Mouse (Mus musculus) layer of hippocampus, adult 18-20 months (tissue): ENCODE measurements at regions not wholly inside any gene's neighbourhood (a gene's known extent, or its start where the extent isn't known, plus 50 kb on each side); places are given as distances from the start of the nearest gene placed in this dataset.
A peak's percentile ranks its signal among the peaks of the same experiment; 100 is the strongest.
"Not testable (repeated sequence)": the region's sequence is repeated elsewhere in the genome, so short reads cannot be mapped to it uniquely, and the experiment has no call there.

Source experiments
- DNase-seq, 2 experiments: peaks; one replicate each; pipeline ENCODE4 v3.0.0; 2022; ENCODE audit warnings: low spot score in 2 of 2

DNA sequence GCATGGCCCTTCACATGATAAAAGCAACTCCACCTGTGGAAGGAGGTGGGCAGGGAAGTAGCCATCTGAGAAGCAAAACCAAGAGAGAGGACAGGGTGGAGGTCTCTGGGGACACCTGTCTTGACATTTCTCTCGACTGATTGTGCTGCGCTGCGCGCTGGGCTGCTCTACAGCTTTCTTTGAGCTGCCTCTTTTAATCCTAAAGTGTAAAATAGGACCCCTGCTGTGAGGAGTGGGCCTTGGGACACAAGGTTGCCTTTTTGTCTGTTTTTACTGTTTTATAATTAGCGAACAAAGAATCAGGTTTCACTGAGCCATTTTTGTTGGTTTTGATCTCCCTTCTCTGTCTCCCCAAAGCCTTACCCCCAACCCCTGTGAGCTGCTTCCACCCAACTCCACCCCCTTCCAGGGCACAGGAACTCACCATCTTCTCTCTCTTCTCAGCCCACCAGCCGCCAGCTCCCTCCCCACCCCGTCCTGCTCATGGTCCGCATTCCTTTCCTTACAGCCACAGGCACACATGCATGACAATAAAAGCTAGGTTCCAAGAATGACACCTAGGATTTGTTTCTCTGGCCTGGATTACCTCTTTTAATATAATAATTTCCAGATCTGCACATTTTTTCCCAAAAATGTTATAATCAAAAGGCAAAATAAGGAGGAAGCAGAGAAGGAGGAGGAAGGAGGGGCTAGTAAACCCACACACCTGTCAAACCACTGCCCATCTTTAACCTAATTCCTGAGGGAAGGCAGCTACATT is 57.3 kb downstream of the Cbln4 start:
- no peak for DNase-seq

DNA sequence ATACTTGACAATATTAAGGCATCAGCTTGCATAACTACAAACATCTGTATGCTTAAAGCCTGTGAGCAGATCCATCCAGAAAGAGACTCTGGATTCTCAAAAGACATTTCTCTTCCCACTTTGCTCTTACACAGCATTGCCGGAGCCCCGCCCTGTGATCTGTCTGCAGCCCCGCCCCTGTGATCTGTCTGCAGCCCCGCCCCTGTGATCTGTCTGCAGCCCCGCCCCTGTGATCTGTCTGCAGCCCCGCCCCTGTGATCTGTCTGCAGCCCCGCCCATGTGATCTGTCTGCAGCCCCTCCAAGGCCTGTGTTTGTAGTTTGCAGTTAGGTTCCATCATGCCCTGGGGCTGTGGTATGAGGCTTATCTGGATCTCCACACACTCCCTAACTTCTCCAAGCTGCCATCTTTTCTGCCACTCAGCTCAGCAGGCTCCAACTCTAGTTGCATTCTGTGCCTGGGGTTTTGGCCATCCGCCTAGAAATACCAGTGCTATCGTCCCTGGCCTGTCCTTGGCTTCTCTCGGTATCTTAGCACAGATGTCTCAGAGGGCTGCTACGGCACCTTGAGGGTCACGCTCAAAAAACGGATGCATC is 73.9 kb downstream of the Cbln4 start:
- no peak for DNase-seq

DNA sequence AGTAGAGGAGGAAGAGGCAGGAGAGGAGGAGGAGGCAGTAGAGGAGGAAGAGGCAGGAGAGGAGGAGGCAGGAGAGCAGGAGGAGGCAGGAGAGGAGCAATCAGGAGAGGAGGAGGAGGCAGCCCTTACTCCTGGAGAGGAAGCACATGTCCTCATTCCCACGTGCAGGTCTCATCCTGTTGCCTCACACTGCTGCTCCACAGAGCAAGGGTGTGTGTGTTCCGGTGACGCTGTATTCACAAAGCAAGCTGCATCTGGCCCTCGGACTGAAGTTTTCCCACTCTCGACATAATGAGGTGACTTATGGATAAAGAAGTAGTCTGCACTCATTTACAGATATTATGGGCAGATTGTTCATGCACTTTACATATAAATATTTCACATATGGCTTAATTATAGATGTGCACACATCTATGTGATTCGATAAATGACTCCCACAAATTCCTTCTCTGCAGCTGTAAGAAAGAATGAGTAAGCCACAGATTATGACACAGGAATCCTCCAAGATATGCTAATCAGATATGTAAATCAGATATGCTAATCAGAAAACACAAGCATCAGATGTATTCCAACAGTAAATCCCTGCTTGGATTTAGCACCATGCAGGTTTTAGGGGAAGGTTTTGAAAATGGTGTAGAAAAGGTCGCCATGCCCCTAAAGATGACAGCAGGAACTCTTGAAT is 96.6 kb downstream of the Cbln4 start:
- peak in 1 of 2 experiments; percentile 35 for DNase-seq

GRCm38 (mm10) chr2:171942671-171943070 is 100.6 kb downstream of the Cbln4 start:
- peak; percentile 18 to 49 for DNase-seq

- DNase-seq: no peak
Observed at GRCm38 (mm10) chr2:171935646-171936325, 107.5 kb downstream of the Cbln4 start.

GRCm38 (mm10) chr2:171920960-171921359 is 122.3 kb downstream of the Cbln4 start:
- peak in 1 of 2 experiments; percentile 3 for DNase-seq

DNA sequence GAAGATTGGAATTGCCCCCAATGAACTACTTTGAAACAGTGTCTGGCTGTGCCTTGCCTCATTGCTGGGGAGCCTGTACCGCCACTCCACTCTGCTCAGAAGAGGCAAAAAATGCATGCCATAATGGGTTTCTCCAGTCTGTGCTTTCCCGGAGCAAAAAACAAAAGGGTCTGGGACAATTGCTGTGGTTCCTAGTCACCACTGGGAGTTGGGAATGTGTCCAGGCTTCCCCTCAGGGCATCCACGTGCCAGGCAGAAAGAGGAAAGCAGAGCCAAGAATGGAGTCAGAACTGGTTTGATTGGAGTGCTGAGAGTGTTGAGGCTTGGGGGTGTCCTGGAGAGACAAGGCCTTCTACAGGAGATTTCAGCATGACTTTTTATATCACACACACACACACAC is 156.0 kb downstream of the Cbln4 start:
- DNase-seq: no peak

DNA sequence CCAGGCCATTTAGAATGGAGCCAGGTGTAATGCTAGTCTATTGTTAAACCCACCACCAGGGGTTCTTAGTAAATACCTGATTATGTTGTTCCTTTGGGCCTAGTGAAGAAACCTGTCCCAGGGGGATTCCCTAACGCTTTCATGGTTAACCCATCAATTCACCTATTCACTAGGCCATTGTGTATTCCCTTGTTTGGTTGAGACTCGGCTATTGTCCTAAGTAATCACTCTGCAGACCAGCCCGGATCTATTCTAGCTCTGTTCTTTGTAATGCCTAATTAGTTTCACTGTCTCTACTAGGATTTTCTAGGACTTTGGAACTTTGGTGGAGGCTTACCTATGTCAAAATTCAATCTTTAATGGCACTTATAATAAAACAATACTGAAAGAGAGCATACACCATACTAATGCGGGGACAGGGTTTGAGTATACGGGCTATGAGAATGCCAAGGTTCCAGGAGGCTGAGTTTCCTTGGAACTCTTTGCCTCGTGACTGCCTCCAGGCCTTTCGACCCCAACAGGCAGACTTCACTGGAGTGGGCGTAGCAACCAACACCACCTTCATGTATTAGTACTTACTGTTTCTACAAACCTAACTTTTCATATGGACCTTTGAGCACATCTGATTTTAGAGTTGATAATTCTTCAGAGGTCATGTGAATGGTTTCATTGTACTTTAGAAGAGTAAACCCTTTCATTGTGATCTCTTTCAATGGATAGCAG is 163.9 kb downstream of the Cbln4 start:
- not testable (repeated sequence) for DNase-seq

GRCm38 (mm10) chr2:171867550-171867949 is 175.7 kb downstream of the Cbln4 start:
- no peak for DNase-seq

DNA sequence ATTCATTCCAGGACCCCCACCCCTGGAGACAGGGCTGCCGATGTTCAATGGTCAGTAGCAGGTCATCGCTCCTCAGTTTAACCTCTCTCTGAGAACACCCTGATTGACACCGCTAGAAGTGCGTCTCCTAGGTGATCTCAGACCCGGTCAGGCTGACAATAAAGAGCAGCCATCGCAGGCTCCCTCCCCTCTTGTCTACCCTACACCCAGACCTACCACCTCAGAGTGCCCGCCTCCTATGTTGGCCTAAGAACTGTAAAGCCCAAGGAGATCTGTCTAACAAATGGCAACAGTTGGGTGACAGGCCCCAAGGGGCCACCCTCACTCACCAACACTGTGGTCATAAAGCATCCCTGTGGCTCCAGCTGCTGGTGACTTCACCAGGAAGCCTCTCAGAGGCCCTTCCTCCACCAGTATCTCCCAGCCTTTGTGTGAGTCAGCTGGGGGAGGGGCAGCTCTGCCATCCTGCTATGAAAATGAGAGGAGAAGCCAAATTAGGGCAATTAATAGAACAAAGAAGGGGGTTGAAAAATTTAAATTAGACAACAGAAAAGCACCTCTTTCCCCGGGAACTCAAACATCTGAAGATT is 178.8 kb downstream of the Cbln4 start:
- no peak for DNase-seq

- DNase-seq: no peak
Observed at GRCm38 (mm10) chr2:171862626-171863025, 180.6 kb downstream of the Cbln4 start.

- DNase-seq: no peak
Observed at GRCm38 (mm10) chr2:171858894-171859293, 184.4 kb downstream of the Cbln4 start.

GRCm38 (mm10) chr2:171856491-171856890 is 186.8 kb downstream of the Cbln4 start:
- DNase-seq: no peak

DNA sequence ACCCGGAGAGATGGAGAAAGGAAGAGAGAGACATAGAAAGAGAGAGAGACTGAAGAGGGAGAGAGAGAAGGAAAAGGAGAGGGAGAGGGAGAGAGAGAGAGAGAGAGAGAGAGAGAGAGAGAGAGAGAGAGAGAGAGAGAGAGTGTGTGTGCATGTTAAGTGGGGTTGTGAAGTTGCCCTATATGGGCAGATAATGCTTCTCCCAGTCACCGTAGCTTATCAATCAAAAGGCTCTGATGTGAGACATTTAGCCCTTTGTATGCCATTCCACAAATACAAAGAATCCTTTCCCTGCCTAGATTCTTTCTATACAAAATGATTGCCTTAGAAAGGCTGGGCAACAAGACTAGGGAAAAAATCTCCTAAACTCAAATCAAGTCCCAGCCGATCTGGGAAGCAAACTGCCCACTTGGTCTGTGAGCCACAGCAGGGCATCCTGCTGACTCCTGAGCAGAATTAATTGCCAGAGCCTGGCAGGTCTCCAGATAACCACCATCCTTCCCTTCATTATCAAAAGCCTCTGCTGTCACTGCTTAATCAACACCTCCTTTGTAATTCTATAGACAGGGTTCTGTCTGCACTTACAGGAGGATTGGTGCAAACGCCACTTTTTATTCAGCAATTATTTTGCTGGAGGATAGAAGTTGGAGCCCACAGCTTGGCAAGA is 196.3 kb downstream of the Cbln4 start:
- no peak for DNase-seq

GRCm38 (mm10) chr2:171840058-171840713 is 203.1 kb downstream of the Cbln4 start:
- DNase-seq: no peak

GRCm38 (mm10) chr2:171822156-171822555 is 221.1 kb downstream of the Cbln4 start:
- no peak for DNase-seq

GRCm38 (mm10) chr2:171818504-171818903 is 224.8 kb downstream of the Cbln4 start:
- DNase-seq: no peak

- peak; percentile 50 to 70 for DNase-seq
Observed at GRCm38 (mm10) chr2:171816685-171817419, 226.4 kb downstream of the Cbln4 start.

DNA sequence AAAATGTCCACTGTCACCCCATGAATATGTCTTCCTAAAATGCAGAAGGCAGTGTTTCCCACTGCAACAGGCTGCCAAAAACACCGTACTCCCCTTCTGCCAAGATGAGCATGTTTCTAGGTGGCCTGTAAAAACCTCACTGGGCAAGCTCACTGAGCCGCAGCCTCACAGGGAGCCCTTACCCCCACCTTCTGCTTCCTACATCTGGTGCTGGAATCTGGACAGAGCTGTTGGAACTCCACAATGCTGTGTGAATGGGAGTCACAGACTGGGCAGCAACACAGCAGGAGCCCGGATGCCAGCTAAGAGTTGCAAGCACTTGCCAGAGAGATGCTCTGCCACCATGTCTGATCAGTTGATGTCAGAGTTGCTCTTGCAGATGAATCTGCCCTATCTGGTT is 230.6 kb downstream of the Cbln4 start:
- DNase-seq: no peak
